Mouse (Mus musculus): ENCODE data around the gene Cfap54. TPM values are rescaled to one million over a fixed set of nuclear protein-coding genes. Genes with fewer than 3 reads are reported as not detected.
A peak's percentile ranks its signal among the peaks of the same experiment; 100 is the strongest.

Gene Cfap54
- total RNA-seq, 2 experiments from 2014 or later, result 15.9 to 18.9 TPM

GRCm38 (mm10) chr10:93098211-93098805 lies 16.9 kb upstream of the Cfap54 start:
- DNase-seq (ENCODE audit: low spot score in 2 of 2), result no peak

GRCm38 (mm10) chr10:93097439-93097838 lies 16.0 kb upstream of the Cfap54 start:
- no peak for DNase-seq (ENCODE audit: low spot score in 2 of 2)

- DNase-seq (ENCODE audit: low spot score in 2 of 2), result no peak
These were observed 14.4 kb upstream of the Cfap54 start for GRCm38 (mm10) chr10:93095827-93096226.

- DNase-seq (ENCODE audit: low spot score in 2 of 2), result no peak
These were observed 13.7 kb upstream of the Cfap54 start for GRCm38 (mm10) chr10:93094957-93095580.

GRCm38 (mm10) chr10:93091928-93092327 lies 10.5 kb upstream of the Cfap54 start:
- DNase-seq (ENCODE audit: low spot score in 2 of 2), result no peak

DNA sequence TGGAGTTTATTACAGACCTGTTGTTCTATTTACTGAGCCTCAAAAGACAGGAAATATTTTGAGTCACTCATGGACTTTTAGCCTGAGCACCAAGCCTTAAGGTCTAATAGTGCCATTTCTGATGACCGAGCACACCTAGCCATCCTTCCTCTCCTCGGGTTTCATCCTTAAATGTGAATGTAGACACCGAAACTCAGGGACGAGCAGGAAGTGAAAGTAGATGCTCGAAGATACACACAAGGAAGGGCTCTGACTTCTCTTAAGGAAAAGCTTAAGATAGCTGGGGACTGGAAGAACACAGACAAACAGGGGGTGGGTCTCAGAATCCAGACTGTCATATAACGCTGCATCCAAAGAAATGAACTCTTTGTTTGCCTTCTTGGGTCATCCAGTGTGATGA lies 8.8 kb upstream of the Cfap54 start:
- DNase-seq (ENCODE audit: low spot score in 2 of 2), result no peak

- no peak for DNase-seq (ENCODE audit: low spot score in 2 of 2)
These were observed 7.1 kb upstream of the Cfap54 start for GRCm38 (mm10) chr10:93088396-93089048.

- no peak for DNase-seq (ENCODE audit: low spot score in 2 of 2)
These were observed 6.1 kb upstream of the Cfap54 start for GRCm38 (mm10) chr10:93087504-93087903.

GRCm38 (mm10) chr10:93083963-93084340 lies 2.5 kb upstream of the Cfap54 start:
- no peak for DNase-seq (ENCODE audit: low spot score in 2 of 2)

DNA sequence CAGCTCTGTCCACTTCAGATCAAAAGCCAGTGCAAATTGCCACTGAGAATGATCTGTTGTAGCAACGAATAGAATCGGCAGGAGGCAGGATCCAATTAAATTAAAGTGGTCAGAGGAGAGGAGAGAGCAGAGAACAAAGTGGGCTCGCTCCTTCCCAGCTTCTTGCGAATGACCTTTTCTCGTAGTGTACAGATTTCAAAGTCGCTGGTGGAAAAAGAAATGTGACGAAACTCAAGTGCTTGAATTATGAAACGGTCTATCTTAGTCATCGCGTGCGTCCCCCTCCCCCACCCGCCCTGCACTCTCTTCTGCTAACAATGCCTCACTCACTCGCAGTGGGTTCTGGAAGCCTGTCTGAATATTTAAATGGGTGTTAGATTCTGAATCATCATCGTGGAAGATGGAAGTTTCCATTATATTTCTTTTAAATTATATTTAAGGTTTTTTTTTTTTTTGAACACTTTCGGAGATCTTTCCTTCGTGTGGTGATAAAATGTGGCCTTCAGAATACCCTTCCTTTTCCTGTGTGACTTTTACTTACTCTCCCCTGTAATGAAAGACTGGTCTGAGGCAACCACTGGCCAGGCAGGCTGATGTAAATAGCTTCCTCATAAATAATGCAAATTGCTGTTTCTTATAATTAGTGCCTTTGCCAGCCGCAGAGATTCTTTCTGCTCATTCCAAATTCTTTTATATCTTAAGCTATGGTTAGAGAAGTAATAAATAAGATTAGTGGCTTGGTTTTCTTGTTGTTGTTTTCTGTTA lies 2.0 kb upstream of the Cfap54 start:
- DNase-seq (ENCODE audit: low spot score in 2 of 2), result peak in 1 of 2 experiments; percentile 56

- DNase-seq (ENCODE audit: low spot score in 2 of 2), result no peak
These were observed 1.9 kb downstream of the Cfap54 start for GRCm38 (mm10) chr10:93079486-93079885.

- no peak for DNase-seq (ENCODE audit: low spot score in 2 of 2)
These were observed 3.4 kb downstream of the Cfap54 start for GRCm38 (mm10) chr10:93077935-93078479.

- no peak for DNase-seq (ENCODE audit: low spot score in 2 of 2)
These were observed 5.0 kb downstream of the Cfap54 start for GRCm38 (mm10) chr10:93076376-93076775.

DNA sequence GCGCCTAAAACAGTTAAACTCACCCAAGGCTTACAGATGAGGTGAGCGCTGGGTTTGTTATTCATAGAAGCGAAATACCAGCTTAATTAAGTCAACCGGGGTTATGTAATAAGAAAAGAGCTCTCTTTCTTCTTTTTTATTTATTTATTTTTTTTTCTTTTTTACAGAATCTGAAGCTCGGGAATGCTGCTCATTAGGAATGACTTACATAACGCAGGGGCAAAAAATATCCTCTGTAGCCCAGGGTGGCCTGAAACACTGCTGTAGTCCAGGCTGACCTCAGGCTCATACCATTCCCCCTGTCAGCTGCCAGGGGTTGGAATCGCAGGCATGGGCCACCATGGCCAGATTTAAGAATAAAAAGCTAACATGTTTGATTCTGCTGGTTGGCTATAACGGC lies 5.6 kb downstream of the Cfap54 start:
- DNase-seq (ENCODE audit: low spot score in 2 of 2), result no peak

DNA sequence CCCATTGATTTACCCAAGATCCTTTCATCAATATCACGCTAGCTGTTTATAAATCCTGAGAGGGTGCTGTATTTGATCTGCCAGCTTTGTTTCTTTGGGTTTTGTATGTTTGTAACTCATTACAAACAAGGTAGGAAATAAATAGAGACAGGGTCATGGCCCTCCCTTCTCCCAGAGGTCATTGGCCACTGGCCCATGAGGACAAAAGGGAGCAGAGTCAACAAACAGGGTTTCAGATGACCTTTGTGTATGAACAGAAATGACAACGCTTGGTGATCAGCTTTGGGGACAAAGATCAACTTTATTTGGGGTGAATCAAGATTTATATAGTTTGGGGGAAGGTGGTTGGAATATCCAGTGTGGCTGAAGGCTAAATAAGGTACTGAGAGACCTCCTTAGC lies 8.6 kb downstream of the Cfap54 start:
- no peak for DNase-seq (ENCODE audit: low spot score in 2 of 2)

DNA sequence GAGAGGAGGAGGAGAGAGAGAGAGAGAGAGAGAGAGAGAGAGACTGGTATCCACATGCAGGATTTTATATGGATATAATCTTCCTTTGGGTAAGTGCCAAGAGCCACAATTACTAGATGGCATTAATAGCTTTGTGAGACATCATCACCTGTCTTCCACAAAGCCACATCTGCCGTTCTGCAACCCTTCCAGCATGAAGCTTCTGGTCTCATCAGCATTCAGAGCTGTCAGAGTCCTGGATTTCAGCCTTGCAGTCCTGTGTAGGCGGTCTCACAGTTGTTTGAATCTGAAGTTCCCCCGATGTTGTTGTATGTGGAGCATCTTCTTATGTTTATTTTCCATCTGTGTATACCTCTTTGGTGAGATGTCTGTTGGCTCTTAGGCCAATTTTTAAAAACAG lies 9.7 kb downstream of the Cfap54 start:
- DNase-seq (ENCODE audit: low spot score in 2 of 2), result peak; percentile 51 to 78

- DNase-seq (ENCODE audit: low spot score in 2 of 2), result peak in 1 of 2 experiments; percentile 63
These were observed 11.1 kb downstream of the Cfap54 start for GRCm38 (mm10) chr10:93070121-93070898.

- no peak for DNase-seq (ENCODE audit: low spot score in 2 of 2)
These were observed 11.7 kb downstream of the Cfap54 start for GRCm38 (mm10) chr10:93069721-93070120.

DNA sequence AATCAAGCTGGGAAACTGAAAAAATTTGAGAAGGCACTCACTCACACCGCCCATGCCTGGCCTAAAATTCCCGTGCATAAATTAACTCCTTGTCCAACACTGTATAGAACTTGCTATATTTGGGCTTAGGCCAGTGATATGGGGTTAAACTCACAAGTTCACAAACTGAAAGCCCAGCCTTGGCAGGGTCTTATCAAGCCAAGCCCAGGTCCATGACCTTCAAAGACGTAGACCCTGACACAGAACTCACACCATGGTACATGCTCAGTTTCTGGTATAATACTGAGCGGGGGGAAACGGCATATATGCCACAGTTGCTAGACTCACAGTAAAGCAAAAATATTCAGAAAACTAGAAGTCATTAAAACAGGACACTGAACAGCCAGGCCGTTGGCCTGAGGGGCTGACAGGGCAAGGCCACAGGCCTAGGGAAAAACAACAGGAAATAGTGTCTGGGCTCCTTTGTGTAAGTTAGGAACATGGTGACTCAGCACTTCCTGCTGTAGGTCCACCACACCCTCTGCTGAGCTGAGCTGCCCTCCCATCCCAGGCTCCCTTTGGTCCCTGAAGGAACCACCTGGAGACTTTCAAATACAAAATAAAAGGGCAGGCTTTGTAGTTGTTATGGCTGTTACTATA lies 12.3 kb downstream of the Cfap54 start:
- no peak for DNase-seq (ENCODE audit: low spot score in 2 of 2)

- DNase-seq (ENCODE audit: low spot score in 2 of 2), result peak in 1 of 2 experiments; percentile 41
These were observed 16.4 kb downstream of the Cfap54 start for GRCm38 (mm10) chr10:93064973-93065372.
